Mouse (Mus musculus) cerebellum, adult 8-10 months (tissue): Measurements from ENCODE around the gene Spata25.

Experiments
- DNase-seq: peaks from one replicate; pipeline ENCODE4 v3.0.0; 2022

Gene Spata25

GRCm38 (mm10) chr2:164779481-164780086 is 48.8 kb downstream of the Spata25 start, which contains the start of gene Tnnc2:
TSS of gene Tnnc2 (minus strand) at chr2:164779967.
- DNase-seq = no peak

- DNase-seq = no peak
Measured at GRCm38 (mm10) chr2:164778809-164779208, 49.5 kb downstream of the Spata25 start.

GRCm38 (mm10) chr2:164778015-164778287 is 50.4 kb downstream of the Spata25 start:
- DNase-seq = no peak

GRCm38 (mm10) chr2:164777246-164778014 is 50.9 kb downstream of the Spata25 start:
- DNase-seq = no peak

- no peak for DNase-seq
Measured at GRCm38 (mm10) chr2:164776801-164777200, 51.5 kb downstream of the Spata25 start.
